Mouse (Mus musculus) heart, embryonic 14.5 days (tissue): ENCODE results near the gene Ptpa. TPM values are rescaled to one million over a fixed set of nuclear protein-coding genes. Genes with fewer than 3 reads are reported as not detected.
"Not testable (repeated sequence)": the region's sequence is repeated elsewhere in the genome, so short reads cannot be mapped to it uniquely, and the experiment has no call there.

Experiments used
- ATAC-seq: fragments of 200-750 bp; cut with Nextera tagmentation; 2 replicates; pipeline ENCODE4 v1.8.0; 2017; ENCODE audit warnings: low read depth, moderate TSS enrichment; ENCODE audit not compliant: insufficient number of reproducible peaks, insufficient read depth, low FRiP score
- H3K27ac ChIP-seq, 2 experiments: fragments of 200-500 bp in 1 of 2; fragments of 300-500 bp in 1 of 2; sonication (generic) in 1 of 2; replicated peaks in 1 of 2; 2 replicates each; pipeline ENCODE4 v1.5.1; 2012 to 2014; ENCODE audit warnings: low read depth in 2 of 2, low read length in 2 of 2, control low read depth in 1 of 2, mild to moderate bottlenecking in 1 of 2, mixed read lengths in 1 of 2; ENCODE audit not compliant: control insufficient read depth in 1 of 2, insufficient read depth in 1 of 2
- H3K27me3 ChIP-seq: fragments of 300-500 bp; sonication (generic); 2 replicates; pipeline ENCODE4 v1.6.1; 2014; ENCODE audit warnings: mild to moderate bottlenecking, low read length, control low read depth; ENCODE audit not compliant: control insufficient read depth, insufficient read depth
- H3K36me3 ChIP-seq: fragments of 300-500 bp; sonication (generic); 2 replicates; pipeline ENCODE4 v1.6.1; 2014; ENCODE audit warnings: mild to moderate bottlenecking, control low read depth, low read length, mixed read lengths; ENCODE audit not compliant: control insufficient read depth, insufficient read depth
- H3K4me1 ChIP-seq, 2 experiments: fragments of 200-500 bp in 1 of 2; fragments of 300-500 bp in 1 of 2; sonication (generic) in 1 of 2; 2 replicates each; pipeline ENCODE4 v1.6.1; 2012 to 2014; ENCODE audit warnings: low read length in 2 of 2, control low read depth in 1 of 2, mixed read lengths in 1 of 2; ENCODE audit not compliant: control insufficient read depth in 2 of 2, insufficient read depth in 2 of 2
- H3K4me2 ChIP-seq: fragments of 300-500 bp; sonication (generic); 2 replicates; pipeline ENCODE4 v1.6.1; 2014; ENCODE audit warnings: mild to moderate bottlenecking, low read length
- H3K4me3 ChIP-seq, 2 experiments: fragments of 200-500 bp in 1 of 2; fragments of 300-500 bp in 1 of 2; sonication (generic) in 1 of 2; 2 replicates each; pipeline ENCODE4 v1.5.1; 2012 to 2014; ENCODE audit warnings: low read length in 2 of 2, mild to moderate bottlenecking in 2 of 2, control low read depth in 1 of 2, low read depth in 1 of 2, moderate library complexity in 1 of 2; ENCODE audit not compliant: control insufficient read depth in 1 of 2, insufficient read depth in 1 of 2
- H3K9ac ChIP-seq: fragments of 300-500 bp; sonication (generic); 2 replicates; pipeline ENCODE4 v1.6.1; 2014; ENCODE audit warnings: mild to moderate bottlenecking, low read length
- H3K9me3 ChIP-seq: fragments of 300-500 bp; sonication (generic); 2 replicates; pipeline ENCODE4 v1.6.1; 2016; ENCODE audit warnings: low read length, control low read depth; ENCODE audit not compliant: control insufficient read depth
- WGBS: fragments of 180-500 bp; shearing (Covaris S2); extraction: QIAGEN DNeasy Blood & Tissue Kit; methylation state at CpG from one replicate; pipeline ENCODE4 v1.1.7; 2014; 5-methylcytosine and 5-hydroxymethylcytosine counted together
- polyA plus RNA-seq: library from polyadenylated mRNA; unstranded; fragments of >200 nt; fragmentation: Nextera tagmentation; extraction: Ambion mirVana; gene quantifications from 2 replicates; pipeline ENCODE4 v1.2.1, GENCODE M21; 2014

Ptpa gene
- polyA plus RNA-seq, 1 experiment from 2014 or later, result 61.2 TPM

GRCm38 (mm10) chr2:30413038-30413973, 2.5 kb upstream of the Ptpa start:
- Histone ChIP-seq H3K4me1 (peaks cover 27 to 44% of the 10 kb centered on the region in 2 experiments), H3K9ac (no peak overlapping the region), H3K36me3 (peaks cover 48% of the 10 kb centered on the region), H3K4me2 (0 out of 2 replicates have a peak overlapping the region, but pooled peaks have one; percentile 86), H3K4me3 (peak overlapping the region in 1 of 2 experiments; percentile 86; a peak in 1 of 4 replicates), H3K27me3 (no peaks in the 10 kb centered on the region), H3K9me3 (no peaks in the 10 kb centered on the region), H3K27ac (no peak overlapping the region)
- WGBS, result 81% methylated on average over 16 of the region's 16 CpGs
- ATAC-seq, result no peak

DNA sequence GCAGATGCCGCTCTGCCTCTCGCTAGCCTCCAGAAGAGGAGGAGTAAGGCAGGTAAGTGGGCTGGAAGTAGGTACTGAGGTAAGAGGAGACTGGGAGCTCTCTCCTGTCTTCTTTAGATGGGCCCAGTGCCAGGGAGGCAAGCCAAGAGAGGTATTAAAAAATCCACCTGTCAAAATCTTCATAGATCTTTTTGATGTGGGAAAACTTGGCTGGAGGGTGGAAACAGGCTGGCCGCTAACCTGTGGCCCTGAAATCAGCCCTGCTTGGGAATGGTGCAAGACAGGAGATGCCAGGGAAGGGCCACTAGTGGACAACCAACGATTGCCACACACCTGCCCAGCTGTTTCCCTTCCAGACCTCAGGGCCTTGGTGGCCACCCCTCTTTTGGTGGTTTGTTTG, 1.7 kb upstream of the Ptpa start:
- H3K4me2 ChIP-seq, result peak overlapping the region; percentile 86
- peaks cover 33 to 47% of the 10 kb centered on the region in 2 experiments for H3K4me1 ChIP-seq
- H3K9me3 ChIP-seq, result no peaks in the 10 kb centered on the region
- peaks cover 40% of the 10 kb centered on the region for H3K36me3 ChIP-seq
- peak overlapping the region; percentile 95; the same call in 1 of the 2 replicates for H3K9ac ChIP-seq
- peak overlapping the region in 1 of 2 experiments; percentile 86; a peak in 2 of 4 replicates for H3K4me3 ChIP-seq
- 87% methylated on average over 4 of the region's 4 CpGs for WGBS
- H3K27ac ChIP-seq, result no peak overlapping the region
- H3K27me3 ChIP-seq, result no peaks in the 10 kb centered on the region
- no peak for ATAC-seq

DNA sequence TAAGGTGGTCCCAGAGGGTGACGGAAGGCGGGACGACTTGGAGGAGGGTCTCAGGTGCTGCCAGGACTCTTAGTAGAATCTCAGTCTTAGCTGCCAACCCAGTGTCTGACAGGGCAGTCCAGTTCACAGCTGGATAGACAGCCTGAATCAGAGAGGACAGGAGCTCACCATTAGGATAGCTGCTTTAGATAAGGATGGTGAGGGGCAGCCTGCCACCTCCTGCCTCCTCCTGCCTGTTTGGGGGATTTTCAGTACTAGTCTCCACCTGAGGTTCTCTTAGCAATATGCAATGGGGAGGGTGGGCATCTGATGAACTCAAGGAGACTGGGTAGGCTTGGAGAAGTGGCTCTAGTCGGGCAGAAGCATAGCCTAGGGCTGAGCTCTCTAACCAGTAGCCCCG, 1.2 kb upstream of the Ptpa start:
- Histone ChIP-seq H3K27ac (peak overlapping the region in 1 of 2 experiments; percentile 97; a peak in 2 of 4 replicates), H3K4me1 (peaks cover 29 to 49% of the 10 kb centered on the region in 2 experiments)
- 45% methylated on average over 5 of the region's 5 CpGs for WGBS

GRCm38 (mm10) chr2:30415157-30415935, 493 bp upstream of the Ptpa start, which contains the start of gene Crat:
TSS of gene Crat (minus strand) at chr2:30415813.
- Histone ChIP-seq H3K27ac (peak within 1 kb of the TSS; percentile 95 to 97), H3K27me3 (no peaks in the 10 kb centered on the region), H3K9ac (peak within 1 kb of the TSS; percentile 95), H3K4me2 (peak within 1 kb of the TSS; percentile 86), H3K4me3 (peak within 1 kb of the TSS; percentile 86 to 88), H3K4me1 (peaks cover 26 to 45% of the 10 kb centered on the region in 2 experiments), H3K9me3 (no peaks in the 10 kb centered on the region), H3K36me3 (peaks cover 27% of the 10 kb centered on the region)
- ATAC-seq, result peak; percentile 90
- 1% methylated on average over 58 of the region's 58 CpGs for WGBS

More for the DNA sequence above, 1.2 kb upstream of the Ptpa start:
- Histone ChIP-seq H3K4me2 (peak overlapping the region; percentile 86), H3K27me3 (no peaks in the 10 kb centered on the region), H3K4me3 (peak overlapping the region; percentile 86 to 88), H3K36me3 (peaks cover 34% of the 10 kb centered on the region), H3K9ac (peak overlapping the region; percentile 95), H3K9me3 (no peaks in the 10 kb centered on the region)
- ATAC-seq, result no peak

GRCm38 (mm10) chr2:30416649-30416965, 768 bp downstream of the Ptpa start:
- no peaks in the 10 kb centered on the region for H3K9me3 ChIP-seq
- peak overlapping the region; percentile 86 for H3K4me2 ChIP-seq
- H3K9ac ChIP-seq, result peak overlapping the region; percentile 95
- H3K4me3 ChIP-seq, result peak overlapping the region; percentile 86 to 88
- no peak for ATAC-seq
- no peaks in the 10 kb centered on the region for H3K27me3 ChIP-seq
- H3K36me3 ChIP-seq, result peaks cover 17% of the 10 kb centered on the region
- H3K4me1 ChIP-seq, result peaks cover 26 to 40% of the 10 kb centered on the region in 2 experiments
- under 1% methylated on average over 7 of the region's 7 CpGs for WGBS
- H3K27ac ChIP-seq, result peak overlapping the region; percentile 95 to 97

DNA sequence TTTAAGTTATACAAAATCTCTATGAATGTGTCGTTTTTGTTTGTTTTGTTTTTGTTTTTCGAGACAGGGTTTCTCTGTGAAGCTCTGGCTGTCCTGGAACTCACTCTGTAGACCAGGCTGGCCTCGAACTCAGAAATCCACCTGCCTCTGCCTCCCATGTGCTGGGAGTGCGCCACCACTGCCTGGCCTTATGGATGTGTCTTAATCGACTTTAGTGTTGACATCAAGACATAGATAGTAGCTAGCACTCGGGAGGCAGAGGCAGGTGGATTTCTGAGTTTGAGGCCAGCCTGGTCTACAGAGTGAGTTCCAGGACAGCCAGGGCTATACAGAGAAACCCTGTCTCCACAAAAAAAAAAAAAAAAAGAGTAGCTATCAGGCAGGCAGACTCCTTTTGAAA, 1.3 kb downstream of the Ptpa start:
- Histone ChIP-seq H3K9ac (peak overlapping the region; percentile 95), H3K4me1 (peaks cover 26 to 40% of the 10 kb centered on the region in 2 experiments), H3K4me2 (peak overlapping the region; percentile 86), H3K36me3 (peaks cover 11% of the 10 kb centered on the region), H3K27ac (peak overlapping the region in 1 of 2 experiments; percentile 97; a peak in 1 of 4 replicates)
- H3K9me3 ChIP-seq, H3K4me3 ChIP-seq, ATAC-seq, H3K27me3 ChIP-seq: not testable (repeated sequence)
- WGBS, result 67% methylated on average over 6 of the region's 6 CpGs

GRCm38 (mm10) chr2:30417595-30418165, 1.8 kb downstream of the Ptpa start:
- H3K27me3 ChIP-seq, result no peaks in the 10 kb centered on the region
- H3K4me2 ChIP-seq, result peak overlapping the region; percentile 35; the same call in 1 of the 2 replicates
- WGBS, result 64% methylated on average over 5 of the region's 5 CpGs
- ATAC-seq, result no peak
- H3K9ac ChIP-seq, result peak overlapping the region; percentile 46; the same call in 1 of the 2 replicates
- H3K9me3 ChIP-seq, result no peaks in the 10 kb centered on the region
- H3K4me1 ChIP-seq, result peaks cover 26 to 40% of the 10 kb centered on the region in 2 experiments
- H3K27ac ChIP-seq, result no peak overlapping the region
- no peak overlapping the region for H3K4me3 ChIP-seq
- H3K36me3 ChIP-seq, result peaks cover 10% of the 10 kb centered on the region
